Mouse (Mus musculus) lung, adult 2 months (tissue): ENCODE measurements around the gene Acsl3. TPM values are rescaled to one million over a fixed set of nuclear protein-coding genes. Genes with fewer than 3 reads are reported as not detected.

ENCODE experiments used
- DNase-seq: peaks from one replicate; pipeline ENCODE4 v3.0.0; 2022
- H3K4me1 ChIP-seq: fragments of 200-500 bp; 2 replicates; pipeline ENCODE4 v1.6.1; 2011; ENCODE audit warnings: low read length; ENCODE audit not compliant: control insufficient read depth, insufficient read depth
- H3K4me3 ChIP-seq: fragments of 200-500 bp; replicated peaks from 2 replicates; pipeline ENCODE3; 2011; ENCODE audit warnings: low read depth, mild to moderate bottlenecking, control low read depth, low read length; ENCODE audit errors: extremely low read depth
- CTCF ChIP-seq: fragments of 200-500 bp; IDR thresholded peaks from 2 replicates; pipeline ENCODE4 v1.5.1; 2011; ENCODE audit warnings: mild to moderate bottlenecking, low read length, control low read depth; ENCODE audit not compliant: insufficient read depth
- POLR2A ChIP-seq: fragments of 200-500 bp; IDR thresholded peaks from 2 replicates; pipeline ENCODE4 v1.6.1; 2011; ENCODE audit warnings: low read depth, mild to moderate bottlenecking, control low read depth, low read length, borderline replicate concordance; ENCODE audit errors: extremely low read depth
- WGBS: fragments of 180-500 bp; shearing (Covaris S2); methylation state at CpG from one replicate; pipeline ENCODE4 v1.1.7; 2018; 5-methylcytosine and 5-hydroxymethylcytosine counted together
- polyA plus RNA-seq: library from polyadenylated mRNA; depleted of rRNA; stranded (reverse); fragments of >200 nt; gene quantifications from 2 replicates; pipeline ENCODE4 v1.2.3, GENCODE M21; 2012; rRNA removed

The Acsl3 gene
- polyA plus RNA-seq, 1 experiment = 6.6 TPM

GRCm38 (mm10) chr1:78732290-78732689, 74.7 kb downstream of the Acsl3 start:
- Histone ChIP-seq H3K4me1 (no peaks in the 10 kb centered on the region), H3K4me3 (no peak overlapping the region)
- 70% methylated on average over 9 of the region's 9 CpGs for WGBS
- DNase-seq = no peak
- TF ChIP-seq POLR2A (no peak), CTCF (no peak)

GRCm38 (mm10) chr1:78734261-78735000, 76.8 kb downstream of the Acsl3 start:
- DNase-seq = no peak
- Histone ChIP-seq H3K4me1 (no peaks in the 10 kb centered on the region), H3K4me3 (no peak overlapping the region)
- 53% methylated on average over 17 of the region's 17 CpGs for WGBS
- TF ChIP-seq CTCF (no peak), POLR2A (no peak)

GRCm38 (mm10) chr1:78737646-78738045, 80.0 kb downstream of the Acsl3 start:
- DNase-seq = no peak
- H3K4me1 ChIP-seq = no peaks in the 10 kb centered on the region
- WGBS = 74% methylated on average over 5 of the region's 5 CpGs
- TF ChIP-seq POLR2A (no peak), CTCF (no peak)
- no peak overlapping the region for H3K4me3 ChIP-seq

GRCm38 (mm10) chr1:78740676-78741075, 83.1 kb downstream of the Acsl3 start:
- no peak for DNase-seq
- WGBS = 84% methylated on average over 11 of the region's 11 CpGs
- TF ChIP-seq POLR2A (no peak), CTCF (no peak)
- Histone ChIP-seq H3K4me1 (peaks cover 2% of the 10 kb centered on the region; the same call in 1 of the 2 replicates), H3K4me3 (no peak overlapping the region)

GRCm38 (mm10) chr1:78742198-78742597, 84.6 kb downstream of the Acsl3 start:
- no peak for DNase-seq
- Histone ChIP-seq H3K4me1 (peaks cover 2% of the 10 kb centered on the region; the same call in 1 of the 2 replicates), H3K4me3 (no peak overlapping the region)
- 86% methylated on average over 12 of the region's 12 CpGs for WGBS
- TF ChIP-seq CTCF = no peak
- TF ChIP-seq POLR2A = no peak

- Histone ChIP-seq H3K4me1 (peaks cover 2% of the 10 kb centered on the region; the same call in 1 of the 2 replicates), H3K4me3 (no peak overlapping the region)
- WGBS = 90% methylated on average over 4 of the region's 4 CpGs
- no peak for DNase-seq
- TF ChIP-seq POLR2A (no peak), CTCF (no peak)
Measured at GRCm38 (mm10) chr1:78743318-78743717, 85.7 kb downstream of the Acsl3 start.

GRCm38 (mm10) chr1:78745230-78745777, 87.7 kb downstream of the Acsl3 start:
- Histone ChIP-seq H3K4me3 (no peak overlapping the region), H3K4me1 (peaks cover 2% of the 10 kb centered on the region; the same call in 1 of the 2 replicates)
- 36% methylated on average over 5 of the region's 5 CpGs for WGBS
- no peak for DNase-seq
- TF ChIP-seq CTCF (no peak), POLR2A (no peak)

Other genes with a start within 250 kb of the Acsl3 start
- gene Farsb, start 168.9 kb upstream of the Acsl3 start, polyA plus RNA-seq = 7.8 and 13.6 TPM in 2 replicates
- gene Mogat1, start 146.8 kb upstream of the Acsl3 start, polyA plus RNA-seq = 1.2 and 1.6 TPM in 2 replicates
- gene BC035947, start 145.7 kb upstream of the Acsl3 start, polyA plus RNA-seq = 0.03 and 0.04 TPM in 2 replicates
- gene Utp14b, start 213 bp downstream of the Acsl3 start, polyA plus RNA-seq = 0.51 and 0.83 TPM in 2 replicates
- gene Kcne4, start 158.9 kb downstream of the Acsl3 start, polyA plus RNA-seq = 1.7 and 1.8 TPM in 2 replicates